Mouse (Mus musculus) neural tube, embryonic 13.5 days (tissue): ENCODE results near the gene Id1. TPM values are rescaled to one million over a fixed set of nuclear protein-coding genes. Genes with fewer than 3 reads are reported as not detected.
A peak's percentile ranks its signal among the peaks of the same experiment; 100 is the strongest.

Experiments used
- ATAC-seq: fragments of 200-750 bp; cut with Nextera tagmentation; 2 replicates; pipeline ENCODE4 v1.8.0; 2017; ENCODE audit warnings: low read depth, mild to moderate bottlenecking, moderate TSS enrichment, moderate library complexity
- H3K27ac ChIP-seq: fragments of 300-500 bp; sonication (generic); replicated peaks from 2 replicates; pipeline ENCODE4 v1.5.1; 2015; ENCODE audit warnings: moderate library complexity, mild to moderate bottlenecking, inconsistent platforms
- H3K27me3 ChIP-seq: fragments of 300-500 bp; sonication (generic); 2 replicates; pipeline ENCODE4 v1.6.1; 2015; ENCODE audit warnings: mild to moderate bottlenecking, inconsistent platforms
- H3K36me3 ChIP-seq: fragments of 300-500 bp; sonication (generic); 2 replicates; pipeline ENCODE4 v1.6.1; 2015; ENCODE audit warnings: mild to moderate bottlenecking, inconsistent platforms
- H3K4me1 ChIP-seq: fragments of 300-500 bp; sonication (generic); replicated peaks from 2 replicates; pipeline ENCODE4 v1.6.1; 2015; ENCODE audit warnings: inconsistent platforms
- H3K4me2 ChIP-seq: fragments of 300-500 bp; sonication (generic); 2 replicates; pipeline ENCODE4 v1.6.1; 2015; ENCODE audit warnings: inconsistent platforms, mild to moderate bottlenecking, moderate library complexity
- H3K4me3 ChIP-seq: fragments of 300-500 bp; sonication (generic); 2 replicates; pipeline ENCODE4 v1.5.1; 2015; ENCODE audit warnings: mild to moderate bottlenecking, inconsistent platforms
- H3K9ac ChIP-seq: fragments of 300-500 bp; sonication (generic); 2 replicates; pipeline ENCODE4 v1.6.1; 2015; ENCODE audit warnings: moderate library complexity, mild to moderate bottlenecking, inconsistent platforms
- H3K9me3 ChIP-seq: fragments of 300-500 bp; sonication (generic); 2 replicates; pipeline ENCODE4 v1.6.1; 2016; ENCODE audit warnings: inconsistent platforms
- WGBS: fragments of 180-500 bp; shearing (Covaris S2); methylation state at CpG from one replicate; pipeline ENCODE4 v1.1.7; 2015; 5-methylcytosine and 5-hydroxymethylcytosine counted together
- polyA plus RNA-seq: library from polyadenylated mRNA; unstranded; fragments of >200 nt; fragmentation: Nextera tagmentation; extraction: Ambion mirVana; gene quantifications from 2 replicates; pipeline ENCODE4 v1.2.1, GENCODE M21; 2015

Id1 gene
- polyA plus RNA-seq, 1 experiment from 2014 or later, result 63.6 TPM

- Histone ChIP-seq H3K27ac (0 out of 2 replicates have a peak overlapping the region, but pooled peaks have one; percentile 1), H3K4me3 (no peak overlapping the region), H3K9me3 (no peaks in the 10 kb centered on the region), H3K36me3 (no peaks in the 10 kb centered on the region), H3K4me2 (no peak overlapping the region), H3K4me1 (peaks cover 41% of the 10 kb centered on the region), H3K9ac (no peak overlapping the region), H3K27me3 (no peaks in the 10 kb centered on the region)
- ATAC-seq, result no peak
- 31% methylated on average over 15 of the region's 15 CpGs for WGBS
Observed at GRCm38 (mm10) chr2:152725178-152725750, 10.8 kb upstream of the Id1 start.

DNA sequence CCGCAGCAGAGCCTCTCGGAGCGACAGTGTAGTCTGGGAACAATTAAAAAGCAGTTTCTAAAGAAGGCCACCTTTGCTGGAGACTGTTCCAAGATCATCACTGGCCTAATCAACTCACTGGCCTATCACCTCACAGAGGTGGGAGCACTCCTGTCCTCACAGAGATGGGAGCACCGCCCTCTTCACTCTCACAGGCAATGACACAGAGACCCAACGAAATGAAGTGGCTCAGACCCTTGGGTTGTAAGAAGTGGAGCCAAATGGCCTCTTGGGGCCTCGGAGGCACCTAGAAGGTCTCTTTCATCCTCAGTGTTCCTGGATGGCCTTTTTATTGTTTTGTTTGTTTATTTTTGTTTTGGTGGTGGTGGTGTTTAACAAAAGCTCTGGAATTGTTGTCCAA is 9.8 kb upstream of the Id1 start:
- WGBS, result 86% methylated on average over 6 of the region's 6 CpGs
- H3K27me3 ChIP-seq, result no peaks in the 10 kb centered on the region
- H3K4me2 ChIP-seq, result no peak overlapping the region
- H3K36me3 ChIP-seq, result no peaks in the 10 kb centered on the region
- peaks cover 41% of the 10 kb centered on the region for H3K4me1 ChIP-seq
- H3K4me3 ChIP-seq, result no peak overlapping the region
- H3K27ac ChIP-seq, result no peak overlapping the region
- no peaks in the 10 kb centered on the region for H3K9me3 ChIP-seq
- H3K9ac ChIP-seq, result no peak overlapping the region
- ATAC-seq, result no peak

DNA sequence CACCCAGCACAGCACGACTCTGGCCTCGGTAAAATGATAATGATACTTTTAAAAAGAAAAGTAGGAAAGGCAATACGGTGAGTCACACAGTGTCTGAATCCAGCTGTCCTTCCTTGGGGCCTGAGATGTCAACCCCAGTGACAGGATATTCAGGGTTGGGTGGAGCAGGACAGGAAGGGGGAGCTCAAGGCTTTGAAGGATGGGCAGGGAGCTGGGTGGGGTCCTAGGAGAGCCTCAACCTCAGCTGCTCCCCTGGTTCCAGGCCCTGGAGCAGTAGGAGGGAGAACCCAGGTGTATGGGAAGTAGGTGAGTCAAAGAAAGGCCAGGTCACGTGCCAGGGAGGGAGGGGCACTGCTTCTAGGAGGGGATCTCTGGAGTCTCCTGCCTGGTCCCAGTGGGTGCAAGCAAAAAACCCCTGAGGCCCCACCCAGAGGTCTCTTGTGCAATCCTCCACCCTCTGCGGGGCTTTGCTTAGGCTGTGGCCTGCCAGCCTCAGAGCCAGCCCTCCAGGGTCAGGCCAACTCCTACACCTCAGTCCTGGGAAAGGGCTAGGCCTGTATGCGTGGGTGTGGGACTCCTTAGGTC is 9.2 kb upstream of the Id1 start:
- Histone ChIP-seq H3K27ac (no peak overlapping the region), H3K4me1 (peaks cover 41% of the 10 kb centered on the region), H3K9me3 (no peaks in the 10 kb centered on the region), H3K27me3 (no peaks in the 10 kb centered on the region), H3K9ac (no peak overlapping the region), H3K4me3 (no peak overlapping the region), H3K4me2 (no peak overlapping the region), H3K36me3 (no peaks in the 10 kb centered on the region)
- 74% methylated on average over 6 of the region's 6 CpGs for WGBS
- no peak for ATAC-seq

DNA sequence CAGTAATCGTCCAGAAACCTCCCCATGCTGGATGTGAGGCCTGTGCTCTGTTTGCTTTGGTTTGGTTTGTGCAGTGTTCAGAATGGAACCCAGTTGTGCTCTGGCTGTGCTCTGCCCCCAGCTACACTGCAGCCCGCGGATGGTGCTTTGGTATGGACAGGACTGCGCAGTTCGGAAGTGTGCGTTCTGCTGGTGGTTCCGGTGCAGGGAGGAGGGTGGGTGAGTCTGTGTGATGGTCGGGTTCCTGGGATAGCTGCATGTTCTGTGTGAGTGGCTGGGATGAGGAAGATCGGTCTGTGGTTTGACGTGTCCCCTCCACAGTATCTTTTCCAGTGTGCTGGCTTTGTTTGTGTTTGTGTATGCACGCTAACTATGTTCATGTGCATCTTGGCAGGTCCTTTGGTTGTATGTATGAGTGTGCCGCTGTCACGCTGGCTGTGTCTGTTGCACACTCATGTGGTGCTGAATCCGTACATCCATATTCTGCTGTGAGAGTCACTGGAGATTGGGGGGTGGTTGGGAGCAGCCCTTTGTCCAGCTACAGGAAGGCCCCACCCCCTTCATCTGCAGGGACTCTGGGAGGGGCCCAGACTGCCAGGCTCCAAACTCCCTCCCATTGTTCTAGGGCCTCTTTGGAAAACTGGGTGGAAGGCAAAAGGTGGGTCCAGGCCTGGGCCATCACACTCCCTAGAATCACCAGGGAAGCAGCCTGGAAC is 8.1 kb upstream of the Id1 start:
- Histone ChIP-seq H3K27me3 (no peaks in the 10 kb centered on the region), H3K9ac (0 out of 2 replicates have a peak overlapping the region, but pooled peaks have one; percentile 22), H3K27ac (peak overlapping the region; percentile 49), H3K4me3 (no peak overlapping the region), H3K36me3 (no peaks in the 10 kb centered on the region), H3K9me3 (no peaks in the 10 kb centered on the region), H3K4me1 (peaks cover 41% of the 10 kb centered on the region), H3K4me2 (no peak overlapping the region)
- WGBS, result 86% methylated on average over 14 of the region's 14 CpGs
- no peak for ATAC-seq

DNA sequence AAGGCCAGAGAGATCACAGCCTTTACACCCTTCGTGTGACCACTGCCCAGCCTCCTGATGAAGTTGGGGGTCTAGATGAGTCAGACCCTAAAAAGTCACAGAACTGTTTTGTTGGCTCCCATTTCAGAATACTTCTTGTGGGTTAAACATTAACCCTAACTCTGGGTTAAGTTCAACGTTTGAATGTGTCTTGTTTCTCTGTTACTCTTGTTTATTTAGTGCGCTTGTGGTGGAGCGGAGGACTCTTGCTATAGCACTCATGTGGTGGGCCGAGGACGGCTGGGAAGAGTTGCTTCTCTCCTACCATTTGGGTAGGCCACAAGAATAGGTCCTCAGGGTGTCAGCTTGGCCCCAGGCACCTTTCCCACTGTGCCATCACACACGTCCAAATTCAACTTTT is 7.5 kb upstream of the Id1 start:
- WGBS, result 80% methylated on average over 7 of the region's 7 CpGs
- no peak for ATAC-seq
- H3K36me3 ChIP-seq, result no peaks in the 10 kb centered on the region
- no peaks in the 10 kb centered on the region for H3K27me3 ChIP-seq
- H3K4me1 ChIP-seq, result peaks cover 40% of the 10 kb centered on the region
- no peak overlapping the region for H3K4me3 ChIP-seq
- no peak overlapping the region for H3K4me2 ChIP-seq
- no peaks in the 10 kb centered on the region for H3K9me3 ChIP-seq
- no peak overlapping the region for H3K27ac ChIP-seq
- no peak overlapping the region for H3K9ac ChIP-seq

GRCm38 (mm10) chr2:152729013-152729635 is 6.9 kb upstream of the Id1 start:
- Histone ChIP-seq H3K4me2 (no peak overlapping the region), H3K27ac (peak overlapping the region; percentile 54; the same call in 1 of the 2 replicates), H3K9me3 (no peaks in the 10 kb centered on the region), H3K9ac (peak overlapping the region; percentile 41; the same call in 1 of the 2 replicates), H3K36me3 (no peaks in the 10 kb centered on the region), H3K27me3 (no peaks in the 10 kb centered on the region), H3K4me3 (no peak overlapping the region), H3K4me1 (peaks cover 35% of the 10 kb centered on the region)
- 0 out of 2 replicates have a peak, but pooled peaks have one; percentile 4 for ATAC-seq
- 61% methylated on average over 8 of the region's 8 CpGs for WGBS

GRCm38 (mm10) chr2:152729636-152730020 is 6.4 kb upstream of the Id1 start:
- Histone ChIP-seq H3K27me3 (no peaks in the 10 kb centered on the region), H3K9ac (peak overlapping the region; percentile 41; the same call in 1 of the 2 replicates), H3K27ac (peak overlapping the region; percentile 54; the same call in 1 of the 2 replicates), H3K4me3 (no peak overlapping the region), H3K4me1 (peaks cover 37% of the 10 kb centered on the region), H3K4me2 (no peak overlapping the region), H3K36me3 (no peaks in the 10 kb centered on the region), H3K9me3 (no peaks in the 10 kb centered on the region)
- 0 out of 2 replicates have a peak, but pooled peaks have one; percentile 17 for ATAC-seq
- WGBS, result 38% methylated on average over 7 of the region's 7 CpGs

DNA sequence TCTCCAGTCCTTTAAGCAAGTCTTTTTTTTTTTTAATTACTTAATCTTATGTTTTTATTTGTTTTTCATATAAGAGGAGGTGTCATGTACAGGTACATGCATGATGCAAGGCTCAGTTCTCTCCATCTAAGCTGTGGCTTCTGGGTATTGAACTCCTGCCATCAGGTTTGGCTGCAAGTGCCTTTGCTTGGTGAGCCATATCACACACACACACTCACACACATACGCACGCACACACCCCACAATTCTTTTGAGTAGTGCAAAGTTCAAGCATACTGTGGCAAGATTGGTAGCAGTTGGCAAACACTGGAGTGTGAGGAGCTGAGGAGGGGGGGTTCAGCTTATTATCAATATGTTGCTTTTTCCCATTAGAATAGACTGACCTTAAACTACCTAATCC is 2.9 kb upstream of the Id1 start:
- Histone ChIP-seq H3K4me2 (no peak overlapping the region), H3K27me3 (no peaks in the 10 kb centered on the region), H3K9me3 (no peaks in the 10 kb centered on the region), H3K4me3 (no peak overlapping the region), H3K9ac (no peak overlapping the region), H3K27ac (no peak overlapping the region), H3K36me3 (no peaks in the 10 kb centered on the region), H3K4me1 (peaks cover 49% of the 10 kb centered on the region)
- 89% methylated on average over 2 of the region's 2 CpGs for WGBS
- no peak for ATAC-seq

GRCm38 (mm10) chr2:152734501-152734900 is 1.6 kb upstream of the Id1 start:
- Histone ChIP-seq H3K27ac (peak overlapping the region; percentile 59), H3K27me3 (no peaks in the 10 kb centered on the region), H3K4me3 (peak overlapping the region; percentile 57), H3K36me3 (no peaks in the 10 kb centered on the region), H3K9ac (peak overlapping the region; percentile 38), H3K4me2 (peak overlapping the region; percentile 89), H3K9me3 (no peaks in the 10 kb centered on the region), H3K4me1 (peaks cover 57% of the 10 kb centered on the region)
- 15% methylated on average over 10 of the region's 10 CpGs for WGBS
- ATAC-seq, result no peak

DNA sequence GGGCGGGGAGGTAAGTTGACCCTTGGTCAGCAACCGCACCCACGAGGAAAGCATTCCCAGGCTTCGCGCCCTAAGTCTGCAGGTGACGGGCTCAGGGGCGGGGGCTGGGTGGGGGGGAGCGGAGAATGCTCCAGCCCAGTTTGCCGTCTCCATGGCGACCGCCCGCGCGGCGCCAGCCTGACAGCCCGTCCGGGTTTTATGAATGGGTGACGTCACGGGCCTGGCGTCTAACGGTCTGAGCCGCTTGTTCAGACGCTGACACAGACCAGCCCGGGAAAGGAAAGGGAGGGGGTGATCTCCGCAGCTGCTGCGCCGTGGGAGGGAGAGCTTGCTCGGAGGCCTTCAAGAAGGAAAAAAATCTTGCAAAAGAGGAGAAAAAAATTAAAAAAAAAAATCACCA is 1.1 kb upstream of the Id1 start:
- H3K9me3 ChIP-seq, result no peaks in the 10 kb centered on the region
- H3K4me2 ChIP-seq, result peak overlapping the region; percentile 89
- peak overlapping the region; percentile 57 for H3K4me3 ChIP-seq
- peak overlapping the region; percentile 61 for H3K9ac ChIP-seq
- WGBS, result under 1% methylated on average over 28 of the region's 28 CpGs
- H3K27me3 ChIP-seq, result no peaks in the 10 kb centered on the region
- H3K27ac ChIP-seq, result peak overlapping the region; percentile 88
- H3K36me3 ChIP-seq, result no peaks in the 10 kb centered on the region
- peaks cover 57% of the 10 kb centered on the region for H3K4me1 ChIP-seq
- peak; percentile 86 for ATAC-seq

DNA sequence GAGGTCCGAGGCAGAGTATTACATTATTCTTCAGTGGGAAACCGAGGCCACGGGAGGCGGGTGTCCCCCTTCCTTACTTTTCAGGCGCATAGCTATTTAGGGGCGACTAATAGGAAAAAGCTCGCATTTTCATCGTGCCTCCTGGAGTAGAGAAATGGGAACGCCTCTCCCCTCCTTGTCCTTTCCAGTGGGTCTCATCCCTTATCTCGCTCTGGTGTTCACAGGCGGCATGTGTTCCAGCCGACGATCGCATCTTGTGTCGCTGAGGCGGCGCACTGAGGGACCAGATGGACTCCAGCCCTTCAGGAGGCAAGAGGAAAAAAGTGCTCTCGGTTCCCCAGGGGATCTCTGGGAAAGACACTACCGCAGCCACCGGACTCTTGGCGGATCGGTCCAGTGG is 697 bp downstream of the Id1 start:
- Histone ChIP-seq H3K4me1 (peaks cover 68% of the 10 kb centered on the region), H3K36me3 (no peaks in the 10 kb centered on the region), H3K9ac (peak overlapping the region; percentile 84), H3K27ac (peak overlapping the region; percentile 88), H3K9me3 (no peaks in the 10 kb centered on the region), H3K27me3 (no peaks in the 10 kb centered on the region), H3K4me2 (peak overlapping the region; percentile 89), H3K4me3 (peak overlapping the region; percentile 57)
- ATAC-seq, result no peak
- WGBS, result 0% methylated on average over 22 of the region's 22 CpGs
